Mouse (Mus musculus): ENCODE results near the gene Olfr811. TPM values are rescaled to one million over a fixed set of nuclear protein-coding genes. Genes with fewer than 3 reads are reported as not detected.

The Olfr811 gene
- not detected in 2 replicates for polyA plus RNA-seq (2014; fragmentation: Nextera tagmentation; extraction: Ambion mirVana)

DNA sequence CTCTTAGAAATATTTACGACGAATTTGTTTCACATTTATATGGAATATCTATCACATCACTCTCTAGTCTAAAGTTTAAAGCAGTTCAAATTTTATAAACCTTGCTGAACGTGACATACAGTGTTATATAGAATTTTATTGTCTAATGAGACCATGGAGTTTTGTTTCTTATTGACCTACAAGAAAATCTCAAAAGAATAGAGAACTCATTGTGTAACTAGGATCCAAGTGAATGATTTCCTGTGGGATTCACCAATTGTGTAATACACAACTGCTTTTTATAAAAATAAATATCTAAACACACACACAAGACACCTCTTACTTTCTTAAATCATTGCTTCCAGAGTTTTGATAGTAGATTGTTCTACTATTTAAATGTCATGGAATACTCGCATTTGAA lies at the start of gene Olfr811:
Gene Olfr811, minus strand, starts transcription at position 101 of the 400 bp plus-strand sequence.
- no peak within 1 kb of the TSS for H3K4me2 ChIP-seq
- no peaks in the 10 kb centered on the region for H3K27me3 ChIP-seq (ENCODE audit: control insufficient read depth, insufficient read depth, low read length)
- H3K36me3 ChIP-seq (ENCODE audit: control insufficient read depth, insufficient read depth, low read length) = no peaks in the 10 kb centered on the region
- H3K4me1 ChIP-seq (ENCODE audit: control insufficient read depth, insufficient read depth, low read length) = no peaks in the 10 kb centered on the region
- no peak within 1 kb of the TSS for H3K27ac ChIP-seq (ENCODE audit: low read depth, low read length)
- WGBS (ENCODE audit: insufficient replicate concordance) = 71% methylated on average over 4 of the region's 4 CpGs
- H3K4me3 ChIP-seq (ENCODE audit: low read depth, low read length) = no peak within 1 kb of the TSS
- H3K9ac ChIP-seq (ENCODE audit: low read depth, low read length) = no peak within 1 kb of the TSS
- no peak for ATAC-seq (replicated peaks; ENCODE audit: insufficient number of reproducible peaks, low FRiP score, low TSS enrichment)
- no peaks in the 10 kb centered on the region for H3K9me3 ChIP-seq (replicated peaks; ENCODE audit: control insufficient read depth, low read length)

DNA sequence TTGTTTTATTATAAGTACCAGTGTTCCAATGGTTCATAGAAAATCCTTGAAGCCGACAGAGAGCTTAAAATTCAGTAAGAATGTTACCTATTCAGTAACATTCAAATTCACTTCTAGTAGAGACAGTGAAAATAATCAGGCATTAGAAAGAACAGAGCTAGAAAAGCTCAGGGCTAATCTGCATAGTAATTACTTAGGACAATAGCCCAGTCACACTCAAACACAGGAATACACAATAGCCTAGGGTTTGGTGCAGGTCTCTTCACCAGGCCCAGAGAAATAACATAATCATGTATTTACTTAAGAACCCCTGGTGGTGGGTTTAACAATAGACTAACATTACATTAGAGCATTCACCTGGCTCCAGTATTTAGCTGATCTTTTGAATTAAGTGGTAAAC lies 43.1 kb upstream of the Olfr811 start:
- H3K4me3 ChIP-seq (ENCODE audit: low read depth, low read length) = no peak overlapping the region
- H3K36me3 ChIP-seq (ENCODE audit: control insufficient read depth, insufficient read depth, low read length) = no peaks in the 10 kb centered on the region
- 70% methylated on average over 1 of the region's 1 CpGs for WGBS (ENCODE audit: insufficient replicate concordance)
- ATAC-seq (replicated peaks; ENCODE audit: insufficient number of reproducible peaks, low FRiP score, low TSS enrichment) = no peak
- no peak overlapping the region for H3K27ac ChIP-seq (ENCODE audit: low read depth, low read length)
- no peaks in the 10 kb centered on the region for H3K4me1 ChIP-seq (ENCODE audit: control insufficient read depth, insufficient read depth, low read length)
- H3K9me3 ChIP-seq (replicated peaks; ENCODE audit: control insufficient read depth, low read length) = no peaks in the 10 kb centered on the region
- H3K4me2 ChIP-seq = no peak overlapping the region
- H3K27me3 ChIP-seq (ENCODE audit: control insufficient read depth, insufficient read depth, low read length) = no peaks in the 10 kb centered on the region
- no peak overlapping the region for H3K9ac ChIP-seq (ENCODE audit: low read depth, low read length)

DNA sequence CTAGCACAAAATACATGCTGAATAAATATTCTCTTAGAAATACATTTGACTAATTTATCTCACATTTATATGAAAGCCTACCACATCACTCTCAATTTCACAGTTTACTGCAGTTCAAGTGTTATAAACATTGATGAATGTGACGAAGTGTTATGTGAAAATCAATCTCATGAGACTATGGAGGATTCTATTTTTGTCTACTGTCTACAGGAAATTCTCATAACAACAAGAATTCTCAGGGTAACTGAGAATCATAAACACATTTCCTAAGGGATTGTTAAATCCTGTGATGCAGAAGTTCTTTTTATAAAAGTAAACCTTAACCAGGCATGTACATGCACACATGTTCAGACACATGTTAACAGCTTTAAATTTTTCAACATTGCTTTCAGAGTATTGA lies 41.8 kb upstream of the Olfr811 start, which contains the start of gene Olfr812:
Gene Olfr812, minus strand, starts transcription at position 101 of the 400 bp plus-strand sequence.
- Histone ChIP-seq H3K27me3 (ENCODE audit: control insufficient read depth, insufficient read depth, low read length) (no peaks in the 10 kb centered on the region), H3K4me2 (no peak within 1 kb of the TSS), H3K4me1 (ENCODE audit: control insufficient read depth, insufficient read depth, low read length) (no peaks in the 10 kb centered on the region), H3K36me3 (ENCODE audit: control insufficient read depth, insufficient read depth, low read length) (no peaks in the 10 kb centered on the region), H3K9ac (ENCODE audit: low read depth, low read length) (no peak within 1 kb of the TSS), H3K27ac (ENCODE audit: low read depth, low read length) (no peak within 1 kb of the TSS), H3K4me3 (ENCODE audit: low read depth, low read length) (no peak within 1 kb of the TSS), H3K9me3 (replicated peaks; ENCODE audit: control insufficient read depth, low read length) (no peaks in the 10 kb centered on the region)
- no peak for ATAC-seq (replicated peaks; ENCODE audit: insufficient number of reproducible peaks, low FRiP score, low TSS enrichment)
- WGBS (ENCODE audit: insufficient replicate concordance) = 74% methylated on average over 1 of the region's 1 CpGs

DNA sequence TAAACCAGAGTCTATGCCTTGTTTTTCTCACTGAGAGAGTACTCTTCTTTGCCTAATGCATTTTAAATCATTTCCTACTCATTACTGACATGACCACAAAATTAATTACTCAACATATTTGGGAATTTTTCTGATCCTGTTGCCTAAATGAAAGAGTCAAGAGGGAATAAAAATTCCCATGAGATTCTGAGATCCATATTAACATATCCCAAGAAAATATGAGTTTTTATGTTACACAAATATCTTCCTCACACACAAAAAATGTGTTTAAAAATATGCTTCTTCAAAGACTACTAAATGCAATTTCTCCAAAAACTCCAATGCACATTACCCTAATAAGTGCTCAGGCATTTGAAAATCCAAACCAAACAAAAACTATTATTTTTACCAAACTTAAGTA lies 9.4 kb downstream of the Olfr811 start, which contains the start of gene Olfr810:
Gene Olfr810, minus strand, starts transcription at position 101 of the 400 bp plus-strand sequence.
- H3K4me3 ChIP-seq (ENCODE audit: low read depth, low read length) = no peak within 1 kb of the TSS
- no peaks in the 10 kb centered on the region for H3K36me3 ChIP-seq (ENCODE audit: control insufficient read depth, insufficient read depth, low read length)
- H3K27ac ChIP-seq (ENCODE audit: low read depth, low read length) = no peak within 1 kb of the TSS
- H3K4me2 ChIP-seq = no peak within 1 kb of the TSS
- no peaks in the 10 kb centered on the region for H3K27me3 ChIP-seq (ENCODE audit: control insufficient read depth, insufficient read depth, low read length)
- no peaks in the 10 kb centered on the region for H3K4me1 ChIP-seq (ENCODE audit: control insufficient read depth, insufficient read depth, low read length)
- no peak within 1 kb of the TSS for H3K9ac ChIP-seq (ENCODE audit: low read depth, low read length)
- no peak for ATAC-seq (replicated peaks; ENCODE audit: insufficient number of reproducible peaks, low FRiP score, low TSS enrichment)
- no peaks in the 10 kb centered on the region for H3K9me3 ChIP-seq (replicated peaks; ENCODE audit: control insufficient read depth, low read length)

DNA sequence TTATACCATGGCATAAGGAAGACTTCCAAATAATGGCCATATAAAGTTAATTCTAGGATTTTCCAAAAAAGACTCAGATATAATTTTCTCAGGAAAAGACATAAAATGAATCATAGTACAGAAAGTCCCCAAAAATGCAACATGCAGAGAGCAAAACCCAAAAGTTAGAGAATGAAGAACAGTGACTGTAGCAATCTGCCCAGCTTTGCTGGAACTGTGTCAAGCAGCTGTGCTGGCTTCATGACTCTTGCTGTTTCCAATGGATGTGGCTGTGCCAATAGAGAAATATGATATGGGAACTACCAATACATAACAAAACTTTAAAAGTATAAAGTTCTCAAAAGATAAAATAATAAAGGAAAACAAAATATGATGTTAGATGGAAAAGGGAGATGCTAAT lies 26.1 kb downstream of the Olfr811 start:
- H3K27ac ChIP-seq (ENCODE audit: low read depth, low read length) = no peak overlapping the region
- H3K36me3 ChIP-seq (ENCODE audit: control insufficient read depth, insufficient read depth, low read length) = no peaks in the 10 kb centered on the region
- no peak overlapping the region for H3K4me3 ChIP-seq (ENCODE audit: low read depth, low read length)
- H3K9ac ChIP-seq (ENCODE audit: low read depth, low read length) = no peak overlapping the region
- H3K9me3 ChIP-seq (replicated peaks; ENCODE audit: control insufficient read depth, low read length) = no peaks in the 10 kb centered on the region
- no peak for ATAC-seq (replicated peaks; ENCODE audit: insufficient number of reproducible peaks, low FRiP score, low TSS enrichment)
- no peak overlapping the region for H3K4me2 ChIP-seq
- no peaks in the 10 kb centered on the region for H3K4me1 ChIP-seq (ENCODE audit: control insufficient read depth, insufficient read depth, low read length)
- no peaks in the 10 kb centered on the region for H3K27me3 ChIP-seq (ENCODE audit: control insufficient read depth, insufficient read depth, low read length)

DNA sequence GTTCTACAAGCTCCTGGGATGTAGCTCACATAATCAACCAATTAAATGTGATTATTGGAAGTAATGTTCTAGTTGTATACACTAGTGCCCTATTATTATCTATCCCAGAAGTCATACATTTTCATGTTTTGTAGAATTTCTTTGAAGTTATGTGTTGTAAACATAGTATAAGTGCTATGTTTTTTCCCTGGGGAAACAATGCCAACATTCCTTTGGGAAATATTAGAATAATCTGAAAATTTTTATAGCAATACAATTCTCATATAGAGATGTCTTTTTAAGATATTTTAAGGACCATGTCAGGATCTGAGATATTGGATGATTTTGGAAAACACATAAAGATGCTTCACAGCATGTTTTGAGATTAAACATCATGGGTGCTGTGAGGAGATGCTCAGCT lies 29.9 kb downstream of the Olfr811 start, which contains the start of gene Olfr809:
Gene Olfr809, plus strand, starts transcription at position 301 of the 400 bp plus-strand sequence.
- Histone ChIP-seq H3K27ac (ENCODE audit: low read depth, low read length) (no peak within 1 kb of the TSS), H3K36me3 (ENCODE audit: control insufficient read depth, insufficient read depth, low read length) (no peaks in the 10 kb centered on the region), H3K27me3 (ENCODE audit: control insufficient read depth, insufficient read depth, low read length) (no peaks in the 10 kb centered on the region), H3K9ac (ENCODE audit: low read depth, low read length) (no peak within 1 kb of the TSS), H3K9me3 (replicated peaks; ENCODE audit: control insufficient read depth, low read length) (no peaks in the 10 kb centered on the region), H3K4me3 (ENCODE audit: low read depth, low read length) (no peak within 1 kb of the TSS), H3K4me2 (no peak within 1 kb of the TSS), H3K4me1 (ENCODE audit: control insufficient read depth, insufficient read depth, low read length) (no peaks in the 10 kb centered on the region)
- ATAC-seq (replicated peaks; ENCODE audit: insufficient number of reproducible peaks, low FRiP score, low TSS enrichment) = no peak

DNA sequence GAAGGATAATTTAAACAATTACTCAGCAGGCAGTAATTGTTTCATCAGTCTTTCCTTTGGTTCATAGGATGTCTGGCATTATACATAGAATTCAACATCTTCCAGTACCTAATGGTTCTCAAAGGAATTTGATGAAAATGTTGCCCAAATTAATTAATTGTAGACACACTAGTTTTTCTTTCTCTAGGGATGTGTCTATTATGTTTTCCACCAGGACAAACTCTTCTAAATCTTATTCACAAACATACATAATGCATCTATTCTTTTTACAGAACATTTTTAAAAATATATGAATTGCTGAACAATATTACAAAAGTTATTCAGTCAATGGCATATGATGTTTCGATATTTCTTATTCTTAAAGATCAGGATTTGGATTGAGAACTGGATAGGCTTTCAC lies 39.0 kb downstream of the Olfr811 start, which contains the start of gene Olfr808:
Gene Olfr808, plus strand, starts transcription at position 301 of the 400 bp plus-strand sequence.
- 81% methylated on average over 1 of the region's 1 CpGs for WGBS (ENCODE audit: insufficient replicate concordance)
- Histone ChIP-seq H3K27ac (ENCODE audit: low read depth, low read length) (no peak within 1 kb of the TSS), H3K36me3 (ENCODE audit: control insufficient read depth, insufficient read depth, low read length) (no peaks in the 10 kb centered on the region), H3K9me3 (replicated peaks; ENCODE audit: control insufficient read depth, low read length) (no peaks in the 10 kb centered on the region), H3K4me3 (ENCODE audit: low read depth, low read length) (no peak within 1 kb of the TSS), H3K27me3 (ENCODE audit: control insufficient read depth, insufficient read depth, low read length) (no peaks in the 10 kb centered on the region), H3K4me1 (ENCODE audit: control insufficient read depth, insufficient read depth, low read length) (no peaks in the 10 kb centered on the region), H3K9ac (ENCODE audit: low read depth, low read length) (no peak within 1 kb of the TSS), H3K4me2 (no peak within 1 kb of the TSS)
- ATAC-seq (replicated peaks; ENCODE audit: insufficient number of reproducible peaks, low FRiP score, low TSS enrichment) = no peak

DNA sequence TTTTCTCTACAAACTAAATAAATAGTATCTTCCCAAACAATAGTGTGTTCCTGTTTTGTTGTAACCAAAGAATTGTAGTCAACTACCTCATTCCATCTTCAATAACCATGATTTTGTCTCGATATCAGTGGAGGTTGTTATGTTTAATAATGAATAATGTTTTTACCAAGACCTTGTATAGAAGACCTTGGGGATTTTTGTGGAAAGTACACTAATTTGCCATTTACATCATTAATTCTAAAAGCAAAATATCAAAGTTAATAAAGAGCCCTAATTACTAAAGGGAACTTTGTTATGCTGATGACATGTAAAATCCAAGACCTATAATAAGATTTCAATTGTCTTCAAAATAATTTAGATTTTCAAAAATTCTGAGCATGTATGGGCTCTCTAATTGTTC lies 46.5 kb downstream of the Olfr811 start, which contains the start of gene Olfr807:
Gene Olfr807, minus strand, starts transcription at position 101 of the 400 bp plus-strand sequence.
- WGBS (ENCODE audit: insufficient replicate concordance) = 78% methylated on average over 1 of the region's 1 CpGs

More for the DNA sequence above, 46.5 kb downstream of the Olfr811 start, which contains the start of gene Olfr807:
- no peak within 1 kb of the TSS for H3K4me3 ChIP-seq (ENCODE audit: low read depth, low read length)
- no peak within 1 kb of the TSS for H3K4me2 ChIP-seq
- no peaks in the 10 kb centered on the region for H3K9me3 ChIP-seq (replicated peaks; ENCODE audit: control insufficient read depth, low read length)
- no peak within 1 kb of the TSS for H3K9ac ChIP-seq (ENCODE audit: low read depth, low read length)
- H3K36me3 ChIP-seq (ENCODE audit: control insufficient read depth, insufficient read depth, low read length) = no peaks in the 10 kb centered on the region
- no peak within 1 kb of the TSS for H3K27ac ChIP-seq (ENCODE audit: low read depth, low read length)
- H3K27me3 ChIP-seq (ENCODE audit: control insufficient read depth, insufficient read depth, low read length) = no peaks in the 10 kb centered on the region
- H3K4me1 ChIP-seq (ENCODE audit: control insufficient read depth, insufficient read depth, low read length) = no peaks in the 10 kb centered on the region
- no peak for ATAC-seq (replicated peaks; ENCODE audit: insufficient number of reproducible peaks, low FRiP score, low TSS enrichment)
